Mouse (Mus musculus): ENCODE results near the gene Rimkla. TPM values are rescaled to one million over a fixed set of nuclear protein-coding genes. Genes with fewer than 3 reads are reported as not detected.

Gene Rimkla
- polyA plus RNA-seq, 1 experiment from 2014 or later, result 4.1 TPM

- Histone ChIP-seq H3K4me3 (no peak overlapping the region), H3K27me3 (replicated peaks) (no peaks in the 10 kb centered on the region), H3K27ac (replicated peaks) (no peak overlapping the region), H3K36me3 (no peaks in the 10 kb centered on the region), H3K4me1 (peaks cover 34% of the 10 kb centered on the region), H3K9ac (no peak overlapping the region), H3K9me3 (no peaks in the 10 kb centered on the region), H3K4me2 (no peak overlapping the region)
- WGBS, result 86% methylated on average over 5 of the region's 5 CpGs
- ATAC-seq (ENCODE audit: extremely low read depth, insufficient number of reproducible peaks, low FRiP score, low TSS enrichment), result no peak
Observed at GRCm38 (mm10) chr4:119465841-119466240, 26.6 kb downstream of the Rimkla start.

GRCm38 (mm10) chr4:119463756-119464419, 28.5 kb downstream of the Rimkla start:
- no peaks in the 10 kb centered on the region for H3K36me3 ChIP-seq
- H3K27me3 ChIP-seq (replicated peaks), result no peaks in the 10 kb centered on the region
- no peak for ATAC-seq (ENCODE audit: extremely low read depth, insufficient number of reproducible peaks, low FRiP score, low TSS enrichment)
- peaks cover 41% of the 10 kb centered on the region for H3K4me1 ChIP-seq
- 57% methylated on average over 13 of the region's 13 CpGs for WGBS
- H3K9me3 ChIP-seq, result no peaks in the 10 kb centered on the region
- H3K4me2 ChIP-seq, result peak overlapping the region; percentile 39
- H3K9ac ChIP-seq, result no peak overlapping the region
- H3K27ac ChIP-seq (replicated peaks), result peak overlapping the region; percentile 69
- no peak overlapping the region for H3K4me3 ChIP-seq

GRCm38 (mm10) chr4:119462858-119463755, 29.3 kb downstream of the Rimkla start:
- peak; percentile 56; the same call in 1 of the 2 replicates for ATAC-seq (ENCODE audit: extremely low read depth, insufficient number of reproducible peaks, low FRiP score, low TSS enrichment)
- 27% methylated on average over 11 of the region's 11 CpGs for WGBS
- no peak overlapping the region for H3K9ac ChIP-seq
- peak overlapping the region; percentile 69 for H3K27ac ChIP-seq (replicated peaks)
- H3K36me3 ChIP-seq, result no peaks in the 10 kb centered on the region
- no peaks in the 10 kb centered on the region for H3K27me3 ChIP-seq (replicated peaks)
- H3K4me1 ChIP-seq, result peaks cover 41% of the 10 kb centered on the region
- H3K4me3 ChIP-seq, result no peak overlapping the region
- no peaks in the 10 kb centered on the region for H3K9me3 ChIP-seq
- peak overlapping the region; percentile 39 for H3K4me2 ChIP-seq

- Histone ChIP-seq H3K9ac (no peak overlapping the region), H3K4me2 (peak overlapping the region; percentile 39; the same call in 1 of the 2 replicates), H3K27ac (replicated peaks) (peak overlapping the region; percentile 69), H3K27me3 (replicated peaks) (no peaks in the 10 kb centered on the region), H3K9me3 (no peaks in the 10 kb centered on the region), H3K4me1 (peaks cover 41% of the 10 kb centered on the region), H3K4me3 (no peak overlapping the region), H3K36me3 (no peaks in the 10 kb centered on the region)
- no peak for ATAC-seq (ENCODE audit: extremely low read depth, insufficient number of reproducible peaks, low FRiP score, low TSS enrichment)
- 82% methylated on average over 3 of the region's 3 CpGs for whole genome bisulfite sequencing
Observed at GRCm38 (mm10) chr4:119462457-119462856, 30.0 kb downstream of the Rimkla start.

GRCm38 (mm10) chr4:119460728-119461141, 31.7 kb downstream of the Rimkla start:
- Histone ChIP-seq H3K4me3 (no peak overlapping the region), H3K4me1 (peaks cover 41% of the 10 kb centered on the region), H3K36me3 (no peaks in the 10 kb centered on the region), H3K9ac (no peak overlapping the region), H3K9me3 (no peaks in the 10 kb centered on the region), H3K27ac (replicated peaks) (peak overlapping the region; percentile 58), H3K4me2 (peak overlapping the region; percentile 19; the same call in 1 of the 2 replicates), H3K27me3 (replicated peaks) (no peaks in the 10 kb centered on the region)
- ATAC-seq (ENCODE audit: extremely low read depth, insufficient number of reproducible peaks, low FRiP score, low TSS enrichment), result peak; percentile 23; the same call in 1 of the 2 replicates
- 24% methylated on average over 8 of the region's 8 CpGs for WGBS

- Histone ChIP-seq H3K36me3 (no peaks in the 10 kb centered on the region), H3K27me3 (replicated peaks) (no peaks in the 10 kb centered on the region), H3K4me2 (peak overlapping the region; percentile 19; the same call in 1 of the 2 replicates), H3K27ac (replicated peaks) (peak overlapping the region; percentile 58), H3K9ac (no peak overlapping the region), H3K9me3 (no peaks in the 10 kb centered on the region), H3K4me1 (peaks cover 41% of the 10 kb centered on the region), H3K4me3 (no peak overlapping the region)
- WGBS, result 44% methylated on average over 5 of the region's 5 CpGs
- no peak for ATAC-seq (ENCODE audit: extremely low read depth, insufficient number of reproducible peaks, low FRiP score, low TSS enrichment)
Observed at GRCm38 (mm10) chr4:119460296-119460695, 32.1 kb downstream of the Rimkla start.

GRCm38 (mm10) chr4:119453533-119453932, 38.9 kb downstream of the Rimkla start:
- no peak overlapping the region for H3K4me3 ChIP-seq
- no peak overlapping the region for H3K27ac ChIP-seq (replicated peaks)
- no peaks in the 10 kb centered on the region for H3K36me3 ChIP-seq
- ATAC-seq (ENCODE audit: extremely low read depth, insufficient number of reproducible peaks, low FRiP score, low TSS enrichment), result no peak
- H3K9me3 ChIP-seq, result no peaks in the 10 kb centered on the region
- 0 out of 2 replicates have a peak overlapping the region, but pooled peaks have one; percentile 37 for H3K9ac ChIP-seq
- 4% methylated on average over 6 of the region's 6 CpGs for WGBS
- H3K4me2 ChIP-seq, result peak overlapping the region; percentile 18
- peaks cover 19% of the 10 kb centered on the region for H3K4me1 ChIP-seq
- 0 out of 2 replicates have a peak, but pooled peaks cover 3% of the 10 kb centered on the region for H3K27me3 ChIP-seq (replicated peaks)

- no peak for ATAC-seq (ENCODE audit: extremely low read depth, insufficient number of reproducible peaks, low FRiP score, low TSS enrichment)
- H3K4me2 ChIP-seq, result peak overlapping the region; percentile 18; the same call in 1 of the 2 replicates
Observed at GRCm38 (mm10) chr4:119453128-119453527, 39.3 kb downstream of the Rimkla start.

GRCm38 (mm10) chr4:119450436-119450835, 42.0 kb downstream of the Rimkla start:
- Histone ChIP-seq H3K27me3 (replicated peaks) (0 out of 2 replicates have a peak, but pooled peaks cover 3% of the 10 kb centered on the region), H3K36me3 (no peaks in the 10 kb centered on the region), H3K4me3 (no peak overlapping the region), H3K9ac (no peak overlapping the region), H3K4me1 (peaks cover 19% of the 10 kb centered on the region), H3K9me3 (no peaks in the 10 kb centered on the region), H3K4me2 (no peak overlapping the region), H3K27ac (replicated peaks) (no peak overlapping the region)
- ATAC-seq (ENCODE audit: extremely low read depth, insufficient number of reproducible peaks, low FRiP score, low TSS enrichment), result no peak
- WGBS, result 65% methylated on average over 7 of the region's 7 CpGs

More at GRCm38 (mm10) chr4:119453128-119453527, 39.3 kb downstream of the Rimkla start:
- Histone ChIP-seq H3K9me3 (no peaks in the 10 kb centered on the region), H3K27ac (replicated peaks) (no peak overlapping the region), H3K4me1 (peaks cover 19% of the 10 kb centered on the region), H3K36me3 (no peaks in the 10 kb centered on the region), H3K9ac (no peak overlapping the region), H3K4me3 (no peak overlapping the region), H3K27me3 (replicated peaks) (0 out of 2 replicates have a peak, but pooled peaks cover 3% of the 10 kb centered on the region)
- 49% methylated on average over 5 of the region's 5 CpGs for WGBS

- H3K27ac ChIP-seq (replicated peaks), result no peak overlapping the region
- H3K4me2 ChIP-seq, result no peak overlapping the region
- WGBS, result 56% methylated on average over 3 of the region's 3 CpGs
- H3K9ac ChIP-seq, result no peak overlapping the region
- H3K9me3 ChIP-seq, result no peaks in the 10 kb centered on the region
- no peak overlapping the region for H3K4me3 ChIP-seq
- ATAC-seq (ENCODE audit: extremely low read depth, insufficient number of reproducible peaks, low FRiP score, low TSS enrichment), result no peak
- peaks cover 7% of the 10 kb centered on the region for H3K4me1 ChIP-seq
- H3K27me3 ChIP-seq (replicated peaks), result 0 out of 2 replicates have a peak, but pooled peaks cover 3% of the 10 kb centered on the region
- H3K36me3 ChIP-seq, result no peaks in the 10 kb centered on the region
Observed at GRCm38 (mm10) chr4:119447786-119448185, 44.6 kb downstream of the Rimkla start.

GRCm38 (mm10) chr4:119447261-119447660, 45.2 kb downstream of the Rimkla start:
- no peak overlapping the region for H3K9ac ChIP-seq
- no peaks in the 10 kb centered on the region for H3K36me3 ChIP-seq
- peaks cover 7% of the 10 kb centered on the region for H3K4me1 ChIP-seq
- ATAC-seq (ENCODE audit: extremely low read depth, insufficient number of reproducible peaks, low FRiP score, low TSS enrichment), result no peak
- H3K27me3 ChIP-seq (replicated peaks), result 0 out of 2 replicates have a peak, but pooled peaks cover 3% of the 10 kb centered on the region
- H3K4me3 ChIP-seq, result no peak overlapping the region
- WGBS, result 90% methylated on average over 6 of the region's 6 CpGs
- no peaks in the 10 kb centered on the region for H3K9me3 ChIP-seq
- no peak overlapping the region for H3K4me2 ChIP-seq
- H3K27ac ChIP-seq (replicated peaks), result no peak overlapping the region

Data from heart, embryonic 13.5 days (tissue).